Mouse (Mus musculus): ENCODE results near the gene Mfsd12.

DNA sequence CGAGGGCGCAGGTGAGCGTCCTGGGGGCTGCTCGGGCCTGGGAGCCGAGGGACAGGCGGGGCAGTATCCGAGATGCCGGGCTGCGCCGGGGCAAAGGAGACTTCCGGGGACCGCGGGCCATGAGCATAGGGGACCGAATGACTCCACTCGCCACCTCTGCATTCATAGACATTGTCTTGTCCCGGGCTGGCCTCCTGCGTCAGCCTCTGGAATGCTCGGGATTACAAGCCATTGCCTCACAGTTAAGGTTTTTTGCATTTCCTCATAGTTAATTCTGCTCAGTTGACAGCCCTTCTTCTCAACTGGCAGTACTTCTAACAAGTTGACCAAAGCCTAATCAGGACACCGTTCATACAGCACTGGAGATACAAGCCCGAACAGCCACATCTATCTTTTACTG, 35.9 kb upstream of the Mfsd12 start:
- TF ChIP-seq CTCF (IDR thresholded peaks at IDR 0.05; ENCODE audit: borderline replicate concordance, extremely low read depth, insufficient read depth, insufficient read length) (no peak), POLR2A (IDR thresholded peaks at IDR 0.05; ENCODE audit: borderline replicate concordance, extremely low read depth, insufficient read depth, insufficient read length, poor library complexity, severe bottlenecking) (no peak)

Measured in brain, embryonic 14.5 days (tissue).